Mouse (Mus musculus): ENCODE measurements around the gene Rbmy. TPM values are rescaled to one million over a fixed set of nuclear protein-coding genes. Genes with fewer than 3 reads are reported as not detected.
"Not testable (repeated sequence)": the region's sequence is repeated elsewhere in the genome, so short reads cannot be mapped to it uniquely, and the experiment has no call there.

The Rbmy gene
- total RNA-seq (2014; rRNA removed) (not detected in 2 replicates), polyA plus RNA-seq (2015; fragmentation: Nextera tagmentation; extraction: Ambion mirVana) (not detected in 2 replicates)

- no CpG with 5 or more reads among the region's 9 CpGs for WGBS
Observed at GRCm38 (mm10) chrY:2830380-2830779, at the start of gene Rbmy, which contains the start of gene Gm10256. Gene Rbmy (plus strand): TSS chrY:2830680. Gene Gm10256 (plus strand): TSS chrY:2830699.

GRCm38 (mm10) chrY:2796105-2796504, 34.4 kb upstream of the Rbmy start, which contains the start of gene Gm4064:
Gene Gm4064 (minus strand): TSS chrY:2796205.
- H3K4me3 ChIP-seq (ENCODE audit: low read length); H3K36me3 ChIP-seq (ENCODE audit: insufficient read depth, low read length); H3K9me3 ChIP-seq (ENCODE audit: low read length); H3K4me2 ChIP-seq (ENCODE audit: low read depth, low read length); H3K9ac ChIP-seq (replicated peaks; ENCODE audit: low read length); H3K27me3 ChIP-seq (ENCODE audit: insufficient read depth, low read length); DNase-seq (ENCODE audit: low spot score); H3K27ac ChIP-seq; ATAC-seq; H3K4me1 ChIP-seq (ENCODE audit: insufficient read depth, low read length): not testable (repeated sequence)
- no CpG with 5 or more reads among the region's 8 CpGs for WGBS

More at GRCm38 (mm10) chrY:2830380-2830779, at the start of gene Rbmy, which contains the start of gene Gm10256:
- not testable (repeated sequence) for H3K27me3 ChIP-seq (ENCODE audit: insufficient read depth, low read length); H3K36me3 ChIP-seq (ENCODE audit: insufficient read depth, low read length); H3K9ac ChIP-seq (replicated peaks; ENCODE audit: low read length); H3K9me3 ChIP-seq (ENCODE audit: low read length); H3K4me1 ChIP-seq (ENCODE audit: insufficient read depth, low read length); H3K4me2 ChIP-seq (ENCODE audit: low read depth, low read length); ATAC-seq; DNase-seq (ENCODE audit: low spot score); H3K27ac ChIP-seq; H3K4me3 ChIP-seq (ENCODE audit: low read length)

Other genes with a start within 250 kb of the Rbmy start
- gene H2al2c, start 231.6 kb upstream of the Rbmy start, total RNA-seq (2014; rRNA removed), result not detected in 2 replicates
- not detected in 2 replicates for gene H2al2c, start 231.6 kb upstream of the Rbmy start, polyA plus RNA-seq (2015; fragmentation: Nextera tagmentation; extraction: Ambion mirVana)
- not detected in 2 replicates for gene Sry, start 167.0 kb upstream of the Rbmy start, total RNA-seq (2014; rRNA removed)
- gene Sry, start 167.0 kb upstream of the Rbmy start, polyA plus RNA-seq (2015; fragmentation: Nextera tagmentation; extraction: Ambion mirVana), result not detected in 2 replicates
- gene H2al2b, start 110.0 kb upstream of the Rbmy start, total RNA-seq (2014; rRNA removed), result not detected in 2 replicates
- gene H2al2b, start 110.0 kb upstream of the Rbmy start, polyA plus RNA-seq (2015; fragmentation: Nextera tagmentation; extraction: Ambion mirVana), result not detected in 2 replicates
- gene Gm4064, start 34.5 kb upstream of the Rbmy start, total RNA-seq (2014; rRNA removed), result not detected in 2 replicates
- gene Gm4064, start 34.5 kb upstream of the Rbmy start, polyA plus RNA-seq (2015; fragmentation: Nextera tagmentation; extraction: Ambion mirVana), result not detected in 2 replicates
- not detected in 2 replicates for gene Gm10256, start within 50 bp of the Rbmy start, total RNA-seq (2014; rRNA removed)
- gene Gm10256, start within 50 bp of the Rbmy start, polyA plus RNA-seq (2015; fragmentation: Nextera tagmentation; extraction: Ambion mirVana), result not detected in 2 replicates
- not detected in 2 replicates for gene Gm10352, start 70.3 kb downstream of the Rbmy start, total RNA-seq (2014; rRNA removed)
- 0.11 TPM in 1 of 2 replicates, not detected in the other for gene Gm10352, start 70.3 kb downstream of the Rbmy start, polyA plus RNA-seq (2015; fragmentation: Nextera tagmentation; extraction: Ambion mirVana)
- gene Gm29289, start 101.9 kb downstream of the Rbmy start, total RNA-seq (2014; rRNA removed), result not detected in 2 replicates
- not detected in 2 replicates for gene Gm29289, start 101.9 kb downstream of the Rbmy start, polyA plus RNA-seq (2015; fragmentation: Nextera tagmentation; extraction: Ambion mirVana)

Measured in hindbrain, postnatal 0 days (tissue).